Mouse (Mus musculus): ENCODE measurements around the gene Nme1.

GRCm38 (mm10) chr11:93948887-93949567, 19.3 kb downstream of the Nme1 start:
- TF ChIP-seq GATA1 (IDR thresholded peaks at IDR 0.05; ENCODE audit: borderline replicate concordance, low read length) (no peak), FLI1 (IDR thresholded peaks at IDR 0.05; ENCODE audit: low read length) (no peak)
